In the genomic region with DNA sequence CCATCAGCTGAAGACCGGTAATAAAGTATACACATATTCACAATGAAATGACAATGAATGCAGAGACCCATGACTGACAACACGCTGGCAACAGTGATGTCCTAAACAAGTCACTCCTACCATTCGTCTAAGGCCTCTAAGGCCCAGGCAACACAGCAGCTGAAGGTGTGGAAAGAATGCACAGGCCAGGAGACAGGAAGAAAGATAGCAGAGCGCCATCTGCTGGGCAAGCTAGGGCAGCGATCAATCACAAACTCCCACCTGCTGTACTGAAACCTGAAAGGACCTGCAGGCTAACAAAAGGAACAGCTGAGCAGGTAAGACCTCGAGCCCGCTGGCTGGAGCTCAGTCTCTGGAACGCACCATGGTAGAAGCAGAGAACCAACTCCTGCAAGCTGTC, we compare ENCODE assay signal across 9 mouse cellular contexts. TPM values are rescaled to one million over a fixed set of nuclear protein-coding genes. Genes with fewer than 3 reads are reported as not detected.
DNase-seq lines count a peak whose midpoint lies in the region; ATAC-seq and TF ChIP-seq lines count a peak whose summit lies in the region.
"Had no signal": no experiment of that assay in that cellular context is flagged by ENCODE, and none has a peak within 500 bp of the region (broad histone marks: within the 10 kb centered on the region; RNA-seq: fewer than 3 reads in every experiment).

No protein-coding gene starts in this region.

- no peaks in the 10 kb centered on the region for H3K27me3 ChIP-seq in limb, embryonic 13.5 days
- no peaks in the 10 kb centered on the region for H3K27me3 ChIP-seq in stomach, embryonic 15.5 days (replicated peaks)
- H3K27me3 ChIP-seq: embryonic facial prominence, embryonic 12.5 days had no signal

- H3K4me3 ChIP-seq in gastrocnemius, adult 2 months = no peak overlapping the region
- H3K4me3 ChIP-seq in limb, embryonic 13.5 days = no peak overlapping the region
- H3K4me3 ChIP-seq in stomach, embryonic 15.5 days (replicated peaks) = no peak overlapping the region
- H3K4me3 ChIP-seq: embryonic facial prominence, embryonic 12.5 days had no signal

- no peaks in the 10 kb centered on the region for H3K4me1 ChIP-seq in limb, embryonic 13.5 days
- H3K4me1 ChIP-seq in stomach, embryonic 15.5 days = no peaks in the 10 kb centered on the region
- H3K4me1 ChIP-seq: embryonic facial prominence, embryonic 12.5 days had no signal

- H3K36me3 ChIP-seq in limb, embryonic 13.5 days = peaks cover 51% of the 10 kb centered on the region
- peaks cover 7% of the 10 kb centered on the region for H3K36me3 ChIP-seq in stomach, embryonic 15.5 days

- peak; percentile 90; the same call in 1 of the 2 replicates for TF ChIP-seq CTCF in gastrocnemius, adult 2 months (IDR thresholded peaks at IDR 0.05)

- H3K4me2 ChIP-seq in limb, embryonic 13.5 days (replicated peaks) = no peak overlapping the region
- no peak overlapping the region for H3K4me2 ChIP-seq in stomach, embryonic 15.5 days
- H3K4me2 ChIP-seq: embryonic facial prominence, embryonic 12.5 days had no signal

- no peak overlapping the region for H3K9ac ChIP-seq in limb, embryonic 13.5 days
- no peak overlapping the region for H3K9ac ChIP-seq in stomach, embryonic 15.5 days
- H3K9ac ChIP-seq: embryonic facial prominence, embryonic 12.5 days had no signal

- no peak overlapping the region for H3K27ac ChIP-seq in gastrocnemius, adult 2 months
- H3K27ac ChIP-seq in limb, embryonic 13.5 days = no peak overlapping the region
- no peak overlapping the region for H3K27ac ChIP-seq in stomach, embryonic 15.5 days
- H3K27ac ChIP-seq: embryonic facial prominence, embryonic 12.5 days had no signal

- intact Hi-C loops in gastrocnemius, adult 2 months (cut with DNase I) = loop anchor here (1.0 to 10.0 kb wide), 3 partner anchors 229 to 306 kb away; no protein-coding TSS in a partner anchor

- 28% methylated on average over 8 of the region's 8 CpGs for WGBS in limb, embryonic 13.5 days
- WGBS in stomach, embryonic 15.5 days = 26% methylated on average over 8 of the region's 8 CpGs

- peak; percentile 62; the same call in 1 of the 2 replicates for ATAC-seq in limb, embryonic 13.5 days (ENCODE audit: low FRiP score, low read depth)
- 0 out of 2 replicates have a peak, but pooled peaks have one; percentile 58 for ATAC-seq in stomach, embryonic 15.5 days (ENCODE audit: insufficient read depth, low FRiP score, low read depth)

- DNase-seq in 3134 (ENCODE audit: extremely low read depth, insufficient read length, low spot score) = peak; percentile 18
- peak; percentile 85 for DNase-seq in ZHBTc4 (ENCODE audit: low read depth, low spot score)
- peak; percentile 48 to 76 for DNase-seq in cerebellum, postnatal 4 days (ENCODE audit: low spot score in 2 of 2)
- DNase-seq in gastrocnemius, adult 2 months = peak; percentile 69
- peak; percentile 42 to 66 for DNase-seq in kidney, adult 8-10 months
- DNase-seq in neural tube, embryonic 10.5 days (ENCODE audit: extremely low spot score, low spot score) = peak; percentile 70

- H3K9me3 ChIP-seq in limb, embryonic 13.5 days = no peaks in the 10 kb centered on the region
- H3K9me3 ChIP-seq in stomach, embryonic 15.5 days = no peaks in the 10 kb centered on the region
- H3K9me3 ChIP-seq: embryonic facial prominence, embryonic 12.5 days had no signal

RNA-seq across cellular contexts. Expression of gene Apaf1, which starts 48.6 kb away (rescaled TPM):
- 1 to 10 TPM; 1.5 to 2.3 TPM for total RNA-seq in gastrocnemius, adult 2 months (2021)
- 29.5 and 31.8 TPM in 2 replicates for polyA plus RNA-seq in limb, embryonic 13.5 days (2015; fragmentation: Nextera tagmentation; extraction: Ambion mirVana)
- polyA plus RNA-seq in stomach, embryonic 15.5 days (2015; fragmentation: Nextera tagmentation; extraction: Ambion mirVana) = 18.3 and 20.3 TPM in 2 replicates

RNA-seq across cellular contexts. Expression of gene Ikbip, which starts 48.8 kb away (rescaled TPM):
- 10 to 100 TPM in 1 of 2 experiments, 1 to 10 TPM in 1; 9.6 to 12.9 TPM for total RNA-seq in gastrocnemius, adult 2 months (2021)
- 70.3 and 70.6 TPM in 2 replicates for polyA plus RNA-seq in limb, embryonic 13.5 days (2015; fragmentation: Nextera tagmentation; extraction: Ambion mirVana)
- 45.2 and 51.8 TPM in 2 replicates for polyA plus RNA-seq in stomach, embryonic 15.5 days (2015; fragmentation: Nextera tagmentation; extraction: Ambion mirVana)

Comparison
In these comparisons a context has a peak if more than half of its experiments do, and no peak if none do; other contexts are left out.
1. DNase-seq: peak in every context shown above with its lines; median percentile 85 in ZHBTc4; 70 in neural tube, embryonic 10.5 days; 69 in gastrocnemius, adult 2 months; 62 in cerebellum, postnatal 4 days; 54 in kidney, adult 8-10 months; 18 in 3134.